Mouse (Mus musculus): ENCODE measurements around the gene Foxn1. TPM values are rescaled to one million over a fixed set of nuclear protein-coding genes. Genes with fewer than 3 reads are reported as not detected.

Gene Foxn1
- polyA plus RNA-seq, 1 experiment from 2014 or later: not detected

DNA sequence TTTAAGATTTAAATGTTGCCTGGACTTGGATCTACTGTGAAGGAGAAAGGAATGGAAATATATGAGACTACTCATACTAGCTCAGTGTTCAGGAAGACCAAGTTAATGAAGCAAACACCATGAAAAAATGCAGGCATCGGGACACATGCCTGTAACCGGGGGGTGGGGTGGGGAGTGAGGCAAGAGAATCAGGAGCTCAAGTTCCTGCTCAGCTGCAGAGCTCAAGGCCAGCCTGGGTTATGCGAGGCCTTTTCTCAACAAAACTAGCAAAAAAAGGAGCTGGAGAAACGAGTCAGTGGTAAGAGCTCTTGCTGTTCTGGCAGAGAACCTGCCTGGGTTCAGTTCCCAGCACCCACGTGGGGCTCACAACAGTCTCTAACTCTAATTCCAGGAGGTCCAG lies 52.4 kb downstream of the Foxn1 start:
- WGBS: 96% methylated on average over 5 of the region's 5 CpGs
- Histone ChIP-seq H3K9me3 (ENCODE audit: control insufficient read depth, low read length) (no peaks in the 10 kb centered on the region), H3K4me2 (ENCODE audit: low read depth, low read length, severe bottlenecking) (no peak overlapping the region), H3K9ac (ENCODE audit: low read length) (no peak overlapping the region), H3K4me1 (replicated peaks; ENCODE audit: control insufficient read depth, insufficient read depth, low read length) (peaks cover 1% of the 10 kb centered on the region; the same call in 1 of the 2 replicates), H3K36me3 (ENCODE audit: control insufficient read depth, insufficient read depth, low read length) (peaks cover 13% of the 10 kb centered on the region; the same call in 1 of the 2 replicates), H3K4me3 (ENCODE audit: low read depth, low read length) (no peak overlapping the region), H3K27me3 (ENCODE audit: control insufficient read depth, insufficient read depth, low read length) (no peaks in the 10 kb centered on the region), H3K27ac (ENCODE audit: low read depth, low read length) (no peak overlapping the region)
- ATAC-seq (replicated peaks; ENCODE audit: low FRiP score): no peak
- DNase-seq (ENCODE audit: low spot score): no peak

DNA sequence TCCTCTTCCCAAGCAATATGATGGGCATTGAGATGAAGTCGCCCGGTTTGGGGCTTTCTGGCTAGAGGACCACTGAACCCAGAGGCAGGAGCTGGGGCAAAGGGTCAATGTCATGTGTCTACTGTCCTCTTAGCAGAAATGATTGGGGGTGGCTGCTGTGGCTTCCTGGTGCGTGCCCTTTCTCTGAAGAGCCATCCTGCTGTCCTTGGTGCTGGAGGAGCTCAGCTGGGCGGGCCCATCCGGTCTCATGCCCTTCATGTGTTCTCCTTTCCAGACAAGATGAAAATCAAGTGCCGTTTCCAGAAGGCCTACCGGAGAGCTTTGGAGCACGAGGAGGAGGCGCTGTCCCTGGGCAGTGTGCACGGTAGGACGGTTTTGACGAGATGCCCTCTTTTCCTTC lies 53.7 kb downstream of the Foxn1 start:
- WGBS: 96% methylated on average over 12 of the region's 12 CpGs
- H3K4me2 ChIP-seq (ENCODE audit: low read depth, low read length, severe bottlenecking): no peak overlapping the region
- no peaks in the 10 kb centered on the region for H3K9me3 ChIP-seq (ENCODE audit: control insufficient read depth, low read length)
- peaks cover 3% of the 10 kb centered on the region; the same call in 1 of the 2 replicates for H3K4me1 ChIP-seq (replicated peaks; ENCODE audit: control insufficient read depth, insufficient read depth, low read length)
- no peak for DNase-seq (ENCODE audit: low spot score)
- peaks cover 11% of the 10 kb centered on the region; the same call in 1 of the 2 replicates for H3K36me3 ChIP-seq (ENCODE audit: control insufficient read depth, insufficient read depth, low read length)
- no peak overlapping the region for H3K4me3 ChIP-seq (ENCODE audit: low read depth, low read length)
- no peak for ATAC-seq (replicated peaks; ENCODE audit: low FRiP score)
- H3K27ac ChIP-seq (ENCODE audit: low read depth, low read length): no peak overlapping the region
- H3K27me3 ChIP-seq (ENCODE audit: control insufficient read depth, insufficient read depth, low read length): no peaks in the 10 kb centered on the region
- no peak overlapping the region for H3K9ac ChIP-seq (ENCODE audit: low read length)

DNA sequence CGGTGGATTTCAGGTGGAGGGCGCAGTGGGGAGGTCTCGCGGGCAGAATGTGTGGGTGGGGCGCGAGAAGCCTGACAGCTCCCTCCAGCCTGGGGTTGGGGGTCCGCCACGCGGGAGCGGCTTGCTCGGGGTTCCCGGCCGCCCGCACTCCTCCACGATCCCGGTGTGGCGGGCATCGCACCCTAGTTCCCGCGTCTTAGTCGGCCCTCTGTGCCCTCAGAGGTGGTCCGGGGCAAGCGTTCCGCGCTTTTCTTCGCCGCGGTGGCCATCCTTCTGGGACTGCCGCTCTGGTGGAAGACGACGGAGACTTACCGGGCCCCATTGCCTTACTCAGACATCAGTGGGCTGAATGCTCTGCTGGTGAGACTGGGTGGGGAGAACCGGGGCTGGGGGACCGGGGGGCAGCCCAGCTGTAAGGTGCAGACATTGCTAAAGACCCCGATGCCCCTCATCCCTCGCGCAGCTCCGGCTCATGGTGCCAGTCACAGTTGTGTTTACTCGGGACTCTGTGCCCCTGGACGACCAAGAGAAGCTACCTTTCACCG lies 57.8 kb downstream of the Foxn1 start:
- H3K27me3 ChIP-seq (ENCODE audit: control insufficient read depth, insufficient read depth, low read length): no peaks in the 10 kb centered on the region
- H3K4me2 ChIP-seq (ENCODE audit: low read depth, low read length, severe bottlenecking): peak overlapping the region; percentile 90
- no peaks in the 10 kb centered on the region for H3K9me3 ChIP-seq (ENCODE audit: control insufficient read depth, low read length)
- peaks cover 3% of the 10 kb centered on the region; the same call in 1 of the 2 replicates for H3K4me1 ChIP-seq (replicated peaks; ENCODE audit: control insufficient read depth, insufficient read depth, low read length)
- H3K4me3 ChIP-seq (ENCODE audit: low read depth, low read length): peak overlapping the region; percentile 85
- H3K9ac ChIP-seq (ENCODE audit: low read length): peak overlapping the region; percentile 80
- 1% methylated on average over 37 of the region's 41 CpGs for WGBS
- DNase-seq (ENCODE audit: low spot score) (no peak), ATAC-seq (replicated peaks; ENCODE audit: low FRiP score) (no peak; the same call in 1 of the 2 replicates)
- H3K36me3 ChIP-seq (ENCODE audit: control insufficient read depth, insufficient read depth, low read length): peaks cover 5% of the 10 kb centered on the region; the same call in 1 of the 2 replicates
- no peak overlapping the region for H3K27ac ChIP-seq (ENCODE audit: low read depth, low read length)

GRCm38 (mm10) chr11:78327634-78328511 lies 58.5 kb downstream of the Foxn1 start, which contains the start of gene Pigs:
Gene Pigs (plus strand): TSS chr11:78328415.
- 15% methylated on average over 37 of the region's 37 CpGs for WGBS
- no peaks in the 10 kb centered on the region for H3K27me3 ChIP-seq (ENCODE audit: control insufficient read depth, insufficient read depth, low read length)
- peak; percentile 95 for ATAC-seq (replicated peaks; ENCODE audit: low FRiP score)
- peak; percentile 98 for DNase-seq (ENCODE audit: low spot score)
- H3K27ac ChIP-seq (ENCODE audit: low read depth, low read length): no peak within 1 kb of the TSS
- peaks cover 2% of the 10 kb centered on the region; the same call in 1 of the 2 replicates for H3K36me3 ChIP-seq (ENCODE audit: control insufficient read depth, insufficient read depth, low read length)
- H3K9me3 ChIP-seq (ENCODE audit: control insufficient read depth, low read length): no peaks in the 10 kb centered on the region
- peak within 1 kb of the TSS; percentile 90 for H3K4me2 ChIP-seq (ENCODE audit: low read depth, low read length, severe bottlenecking)
- H3K9ac ChIP-seq (ENCODE audit: low read length): peak within 1 kb of the TSS; percentile 80
- peaks cover 3% of the 10 kb centered on the region; the same call in 1 of the 2 replicates for H3K4me1 ChIP-seq (replicated peaks; ENCODE audit: control insufficient read depth, insufficient read depth, low read length)
- H3K4me3 ChIP-seq (ENCODE audit: low read depth, low read length): peak within 1 kb of the TSS; percentile 85

GRCm38 (mm10) chr11:78327215-78327614 lies 59.1 kb downstream of the Foxn1 start:
- H3K36me3 ChIP-seq (ENCODE audit: control insufficient read depth, insufficient read depth, low read length): no peaks in the 10 kb centered on the region; the same call in 1 of the 2 replicates
- H3K9ac ChIP-seq (ENCODE audit: low read length): no peak overlapping the region
- WGBS: 94% methylated on average over 4 of the region's 4 CpGs
- no peaks in the 10 kb centered on the region for H3K9me3 ChIP-seq (ENCODE audit: control insufficient read depth, low read length)
- DNase-seq (ENCODE audit: low spot score): no peak
- H3K27me3 ChIP-seq (ENCODE audit: control insufficient read depth, insufficient read depth, low read length): no peaks in the 10 kb centered on the region
- no peak overlapping the region for H3K4me3 ChIP-seq (ENCODE audit: low read depth, low read length)
- no peak overlapping the region for H3K27ac ChIP-seq (ENCODE audit: low read depth, low read length)
- H3K4me1 ChIP-seq (replicated peaks; ENCODE audit: control insufficient read depth, insufficient read depth, low read length): peaks cover 7% of the 10 kb centered on the region; the same call in 1 of the 2 replicates
- no peak for ATAC-seq (replicated peaks; ENCODE audit: low FRiP score)
- no peak overlapping the region for H3K4me2 ChIP-seq (ENCODE audit: low read depth, low read length, severe bottlenecking)

- no peak for DNase-seq (ENCODE audit: low spot score)
- Histone ChIP-seq H3K4me2 (ENCODE audit: low read depth, low read length, severe bottlenecking) (no peak overlapping the region), H3K27ac (ENCODE audit: low read depth, low read length) (no peak overlapping the region), H3K4me3 (ENCODE audit: low read depth, low read length) (no peak overlapping the region), H3K9ac (ENCODE audit: low read length) (no peak overlapping the region), H3K27me3 (ENCODE audit: control insufficient read depth, insufficient read depth, low read length) (no peaks in the 10 kb centered on the region), H3K9me3 (ENCODE audit: control insufficient read depth, low read length) (no peaks in the 10 kb centered on the region), H3K36me3 (ENCODE audit: control insufficient read depth, insufficient read depth, low read length) (no peaks in the 10 kb centered on the region; the same call in 1 of the 2 replicates), H3K4me1 (replicated peaks; ENCODE audit: control insufficient read depth, insufficient read depth, low read length) (peaks cover 7% of the 10 kb centered on the region; the same call in 1 of the 2 replicates)
- no peak for ATAC-seq (replicated peaks; ENCODE audit: low FRiP score)
- 94% methylated on average over 12 of the region's 12 CpGs for WGBS
These were observed 61.4 kb downstream of the Foxn1 start for GRCm38 (mm10) chr11:78324965-78325364.

- Histone ChIP-seq H3K27ac (ENCODE audit: low read depth, low read length) (no peak overlapping the region), H3K4me3 (ENCODE audit: low read depth, low read length) (no peak overlapping the region), H3K4me2 (ENCODE audit: low read depth, low read length, severe bottlenecking) (no peak overlapping the region), H3K9ac (ENCODE audit: low read length) (no peak overlapping the region), H3K36me3 (ENCODE audit: control insufficient read depth, insufficient read depth, low read length) (peaks cover 3% of the 10 kb centered on the region; the same call in 1 of the 2 replicates), H3K27me3 (ENCODE audit: control insufficient read depth, insufficient read depth, low read length) (no peaks in the 10 kb centered on the region), H3K9me3 (ENCODE audit: control insufficient read depth, low read length) (no peaks in the 10 kb centered on the region), H3K4me1 (replicated peaks; ENCODE audit: control insufficient read depth, insufficient read depth, low read length) (peaks cover 7% of the 10 kb centered on the region; the same call in 1 of the 2 replicates)
- DNase-seq (ENCODE audit: low spot score) (no peak), ATAC-seq (replicated peaks; ENCODE audit: low FRiP score) (no peak)
- WGBS: 88% methylated on average over 15 of the region's 15 CpGs
These were observed 62.2 kb downstream of the Foxn1 start for GRCm38 (mm10) chr11:78324000-78324785.

DNA sequence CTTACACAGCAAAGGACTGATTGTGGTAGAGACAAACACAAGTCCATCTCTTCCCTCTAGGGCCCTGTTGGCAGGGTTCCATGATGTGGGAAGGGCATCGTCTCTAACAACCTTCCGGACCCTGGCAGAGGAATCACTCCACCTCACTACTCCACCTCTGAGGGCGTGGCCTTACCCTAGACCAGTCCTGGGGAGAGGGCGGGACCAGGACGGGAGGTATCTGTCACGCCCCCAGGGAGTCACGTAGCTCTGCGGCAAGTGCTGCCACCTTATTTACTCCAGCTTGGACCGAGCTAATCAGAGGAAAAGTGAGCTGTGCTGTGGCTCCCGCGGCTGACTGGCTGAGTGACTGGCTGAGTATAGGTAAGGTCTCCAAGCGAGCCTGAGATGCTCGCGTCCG lies 63.5 kb downstream of the Foxn1 start, which contains the start of gene Aldoc:
Gene Aldoc, plus strand, starts transcription at position 109 of the 400 bp plus-strand sequence.
- peak; percentile 78 for DNase-seq (ENCODE audit: low spot score)
- Histone ChIP-seq H3K27ac (ENCODE audit: low read depth, low read length) (no peak within 1 kb of the TSS), H3K36me3 (ENCODE audit: control insufficient read depth, insufficient read depth, low read length) (peaks cover 12% of the 10 kb centered on the region; the same call in 1 of the 2 replicates), H3K9ac (ENCODE audit: low read length) (no peak within 1 kb of the TSS), H3K4me2 (ENCODE audit: low read depth, low read length, severe bottlenecking) (no peak within 1 kb of the TSS), H3K4me3 (ENCODE audit: low read depth, low read length) (no peak within 1 kb of the TSS), H3K4me1 (replicated peaks; ENCODE audit: control insufficient read depth, insufficient read depth, low read length) (peaks cover 4% of the 10 kb centered on the region; the same call in 1 of the 2 replicates), H3K27me3 (ENCODE audit: control insufficient read depth, insufficient read depth, low read length) (no peaks in the 10 kb centered on the region), H3K9me3 (ENCODE audit: control insufficient read depth, low read length) (no peaks in the 10 kb centered on the region)
- 5% methylated on average over 15 of the region's 15 CpGs for WGBS
- ATAC-seq (replicated peaks; ENCODE audit: low FRiP score): peak; percentile 75

All from forebrain, embryonic 11.5 days (tissue).